Mouse (Mus musculus): Measurements from ENCODE around the gene 2310039H08Rik. TPM values are rescaled to one million over a fixed set of nuclear protein-coding genes. Genes with fewer than 3 reads are reported as not detected.

Gene 2310039H08Rik
- total and polyA plus RNA-seq, 3 experiments: 22.6 to 45.4 (median 30.4) TPM

- Histone ChIP-seq H3K27me3 (ENCODE audit: control insufficient read depth, insufficient read depth, low read length) (no peaks in the 10 kb centered on the region), H3K27ac (no peak overlapping the region), H3K4me3 (no peak overlapping the region), H3K79me2 (replicated peaks; ENCODE audit: control insufficient read depth, insufficient read depth, low read length) (no peaks in the 10 kb centered on the region), H3K36me3 (ENCODE audit: control insufficient read depth, insufficient read depth, low read length) (no peaks in the 10 kb centered on the region), H3K9ac (ENCODE audit: low read depth, low read length) (no peak overlapping the region), H3K4me1 (ENCODE audit: control insufficient read depth, insufficient read depth, low read length) (no peaks in the 10 kb centered on the region)
- no peak for DNase-seq
- WGBS: 95% methylated on average over 6 of the region's 6 CpGs
- TF ChIP-seq EP300 (IDR thresholded peaks at IDR 0.05; ENCODE audit: insufficient read depth, low read depth, low read length) (no peak), CTCF (IDR thresholded peaks at IDR 0.05) (no peak), POLR2A (IDR thresholded peaks at IDR 0.05; ENCODE audit: insufficient read depth, low read depth, low read length) (no peak)
- intact Hi-C loops (cut with DNase I): no loop called here
These were observed 31.1 kb upstream of the 2310039H08Rik start for GRCm38 (mm10) chr17:46741305-46741704.

- Histone ChIP-seq H3K4me1 (ENCODE audit: control insufficient read depth, insufficient read depth, low read length) (no peaks in the 10 kb centered on the region), H3K9ac (ENCODE audit: low read depth, low read length) (no peak overlapping the region), H3K27ac (no peak overlapping the region), H3K36me3 (ENCODE audit: control insufficient read depth, insufficient read depth, low read length) (no peaks in the 10 kb centered on the region), H3K79me2 (replicated peaks; ENCODE audit: control insufficient read depth, insufficient read depth, low read length) (no peaks in the 10 kb centered on the region), H3K4me3 (no peak overlapping the region), H3K27me3 (ENCODE audit: control insufficient read depth, insufficient read depth, low read length) (no peaks in the 10 kb centered on the region)
- intact Hi-C loops (cut with DNase I): no loop called here
- no peak for TF ChIP-seq CTCF (IDR thresholded peaks at IDR 0.05)
- no peak for TF ChIP-seq POLR2A (IDR thresholded peaks at IDR 0.05; ENCODE audit: insufficient read depth, low read depth, low read length)
- TF ChIP-seq EP300 (IDR thresholded peaks at IDR 0.05; ENCODE audit: insufficient read depth, low read depth, low read length): no peak
- DNase-seq: no peak
- WGBS: 89% methylated on average over 9 of the region's 9 CpGs
These were observed 29.4 kb upstream of the 2310039H08Rik start for GRCm38 (mm10) chr17:46742986-46743385.

- H3K27ac ChIP-seq: no peak overlapping the region
- WGBS: 89% methylated on average over 2 of the region's 2 CpGs
- no peaks in the 10 kb centered on the region; the same call in 1 of the 2 replicates for H3K79me2 ChIP-seq (replicated peaks; ENCODE audit: control insufficient read depth, insufficient read depth, low read length)
- no peaks in the 10 kb centered on the region for H3K4me1 ChIP-seq (ENCODE audit: control insufficient read depth, insufficient read depth, low read length)
- no peak overlapping the region for H3K4me3 ChIP-seq
- DNase-seq: no peak
- intact Hi-C loops (cut with DNase I): no loop called here
- H3K9ac ChIP-seq (ENCODE audit: low read depth, low read length): no peak overlapping the region
- no peaks in the 10 kb centered on the region for H3K27me3 ChIP-seq (ENCODE audit: control insufficient read depth, insufficient read depth, low read length)
- TF ChIP-seq EP300 (IDR thresholded peaks at IDR 0.05; ENCODE audit: insufficient read depth, low read depth, low read length) (no peak), POLR2A (IDR thresholded peaks at IDR 0.05; ENCODE audit: insufficient read depth, low read depth, low read length) (no peak), CTCF (IDR thresholded peaks at IDR 0.05) (no peak)
- H3K36me3 ChIP-seq (ENCODE audit: control insufficient read depth, insufficient read depth, low read length): no peaks in the 10 kb centered on the region
These were observed 26.9 kb upstream of the 2310039H08Rik start for GRCm38 (mm10) chr17:46745506-46745905.

- peak in 1 of 2 experiments; percentile 18 for DNase-seq
- intact Hi-C loops (cut with DNase I): no loop called here
- H3K4me1 ChIP-seq (ENCODE audit: control insufficient read depth, insufficient read depth, low read length): peaks cover 3% of the 10 kb centered on the region
- H3K9ac ChIP-seq (ENCODE audit: low read depth, low read length): no peak overlapping the region
- no peak overlapping the region for H3K4me3 ChIP-seq
- TF ChIP-seq CTCF (IDR thresholded peaks at IDR 0.05): no peak
- TF ChIP-seq POLR2A (IDR thresholded peaks at IDR 0.05; ENCODE audit: insufficient read depth, low read depth, low read length): no peak
- no peak for TF ChIP-seq EP300 (IDR thresholded peaks at IDR 0.05; ENCODE audit: insufficient read depth, low read depth, low read length)
- H3K36me3 ChIP-seq (ENCODE audit: control insufficient read depth, insufficient read depth, low read length): no peaks in the 10 kb centered on the region
- no peak overlapping the region for H3K27ac ChIP-seq
- 68% methylated on average over 8 of the region's 8 CpGs for WGBS
- H3K79me2 ChIP-seq (replicated peaks; ENCODE audit: control insufficient read depth, insufficient read depth, low read length): no peaks in the 10 kb centered on the region; the same call in 1 of the 2 replicates
- no peaks in the 10 kb centered on the region for H3K27me3 ChIP-seq (ENCODE audit: control insufficient read depth, insufficient read depth, low read length)
These were observed 25.2 kb upstream of the 2310039H08Rik start for GRCm38 (mm10) chr17:46747234-46747633.

- no peaks in the 10 kb centered on the region; the same call in 1 of the 2 replicates for H3K79me2 ChIP-seq (replicated peaks; ENCODE audit: control insufficient read depth, insufficient read depth, low read length)
- H3K27ac ChIP-seq: no peak overlapping the region
- no peaks in the 10 kb centered on the region for H3K27me3 ChIP-seq (ENCODE audit: control insufficient read depth, insufficient read depth, low read length)
- peaks cover 4% of the 10 kb centered on the region for H3K4me1 ChIP-seq (ENCODE audit: control insufficient read depth, insufficient read depth, low read length)
- no peak for TF ChIP-seq EP300 (IDR thresholded peaks at IDR 0.05; ENCODE audit: insufficient read depth, low read depth, low read length)
- TF ChIP-seq CTCF (IDR thresholded peaks at IDR 0.05): no peak
- no peak for TF ChIP-seq POLR2A (IDR thresholded peaks at IDR 0.05; ENCODE audit: insufficient read depth, low read depth, low read length)
- no peak overlapping the region for H3K4me3 ChIP-seq
- no peak overlapping the region for H3K9ac ChIP-seq (ENCODE audit: low read depth, low read length)
- no peaks in the 10 kb centered on the region for H3K36me3 ChIP-seq (ENCODE audit: control insufficient read depth, insufficient read depth, low read length)
- intact Hi-C loops (cut with DNase I): no loop called here
- 87% methylated on average over 2 of the region's 2 CpGs for WGBS
- DNase-seq: no peak
These were observed 24.6 kb upstream of the 2310039H08Rik start for GRCm38 (mm10) chr17:46747806-46748205.

- Histone ChIP-seq H3K27me3 (ENCODE audit: control insufficient read depth, insufficient read depth, low read length) (no peaks in the 10 kb centered on the region), H3K27ac (no peak overlapping the region), H3K9ac (ENCODE audit: low read depth, low read length) (no peak overlapping the region), H3K4me3 (no peak overlapping the region), H3K4me1 (ENCODE audit: control insufficient read depth, insufficient read depth, low read length) (peaks cover 4% of the 10 kb centered on the region), H3K79me2 (replicated peaks; ENCODE audit: control insufficient read depth, insufficient read depth, low read length) (no peaks in the 10 kb centered on the region; the same call in 1 of the 2 replicates), H3K36me3 (ENCODE audit: control insufficient read depth, insufficient read depth, low read length) (no peaks in the 10 kb centered on the region)
- 94% methylated on average over 5 of the region's 5 CpGs for WGBS
- DNase-seq: no peak
- TF ChIP-seq CTCF (IDR thresholded peaks at IDR 0.05) (no peak), EP300 (IDR thresholded peaks at IDR 0.05; ENCODE audit: insufficient read depth, low read depth, low read length) (no peak), POLR2A (IDR thresholded peaks at IDR 0.05; ENCODE audit: insufficient read depth, low read depth, low read length) (no peak)
- intact Hi-C loops (cut with DNase I): no loop called here
These were observed 23.2 kb upstream of the 2310039H08Rik start for GRCm38 (mm10) chr17:46749282-46749681.

Data from heart, adult 2 months (tissue).